Mouse (Mus musculus) CH12.LX (cell line): ENCODE measurements at regions not wholly inside any gene's neighbourhood (a gene's known extent, or its start where the extent isn't known, plus 50 kb on each side); places are given as distances from the start of the nearest gene placed in this dataset.

ENCODE experiments used
- DNase-seq: peaks from one replicate; pipeline ENCODE4 v3.0.0-alpha.2; 2013; ENCODE audit errors: extremely low read depth
- H3K27ac ChIP-seq: 2 replicates; pipeline ENCODE4 v1.5.1; 2012; ENCODE audit warnings: low read depth, mild to moderate bottlenecking, control low read depth, moderate library complexity; ENCODE audit not compliant: insufficient read depth
- H3K27me3 ChIP-seq: replicated peaks from 2 replicates; pipeline ENCODE3; 2012; ENCODE audit warnings: inconsistent platforms
- H3K36me3 ChIP-seq, 2 experiments: replicated peaks in 1 of 2; 2 replicates each; pipeline versions ENCODE3 to v1.6.1; 2012; ENCODE audit warnings: inconsistent platforms in 1 of 2, low read length in 1 of 2, mild to moderate bottlenecking in 1 of 2, mixed read lengths in 1 of 2, moderate library complexity in 1 of 2; ENCODE audit not compliant: control insufficient read depth in 1 of 2, insufficient read depth in 1 of 2
- H3K4me1 ChIP-seq, 2 experiments: 2 replicates each; pipeline ENCODE4 v1.6.1; 2012; ENCODE audit warnings: inconsistent platforms in 1 of 2, moderate library complexity in 1 of 2; ENCODE audit not compliant: insufficient read depth in 2 of 2, control insufficient read depth in 1 of 2
- H3K4me2 ChIP-seq: 2 replicates; pipeline ENCODE4 v1.6.1; 2012; ENCODE audit warnings: low read depth, mild to moderate bottlenecking, control low read depth; ENCODE audit not compliant: poor library complexity, insufficient read depth, severe bottlenecking
- H3K4me3 ChIP-seq, 3 experiments: fragments of 150-350 bp in 1 of 3; sonication (generic) in 1 of 3; replicated peaks in 1 of 3; 2 replicates each; pipeline versions ENCODE3 to v1.5.1; 2011 to 2012; ENCODE audit warnings: low read depth in 2 of 3, low read length in 2 of 3, mild to moderate bottlenecking in 2 of 3, moderate library complexity in 2 of 3, control low read depth in 1 of 3, improper control_type of control experiment in 1 of 3, inconsistent platforms in 1 of 3, mixed read lengths in 1 of 3; ENCODE audit not compliant: poor library complexity in 1 of 3
- H3K79me2 ChIP-seq: replicated peaks from 2 replicates; pipeline ENCODE4 v1.6.1; 2012; ENCODE audit warnings: mild to moderate bottlenecking, moderate library complexity; ENCODE audit not compliant: control insufficient read depth, poor library complexity, insufficient read depth, severe bottlenecking; ENCODE audit errors: extremely low read depth
- H3K9ac ChIP-seq: 2 replicates; pipeline ENCODE4 v1.6.1; 2012; ENCODE audit warnings: low read depth, mild to moderate bottlenecking, control low read depth, moderate library complexity; ENCODE audit not compliant: insufficient read depth
- H3K9me3 ChIP-seq: replicated peaks from 2 replicates; pipeline ENCODE3; 2012; ENCODE audit warnings: low read length, inconsistent platforms, mixed read lengths
- BHLHE40 ChIP-seq: IDR thresholded peaks from 2 replicates; pipeline ENCODE4 v1.6.1; 2011; ENCODE audit warnings: mild to moderate bottlenecking, low read depth, low read length, improper control_type of control experiment
- CHD1 ChIP-seq: IDR thresholded peaks from 2 replicates; pipeline ENCODE4 v1.6.1; 2012; ENCODE audit warnings: low read depth, low read length, improper control_type of control experiment, inconsistent platforms
- CHD2 ChIP-seq: IDR thresholded peaks from 2 replicates; pipeline ENCODE4 v1.6.1; 2011; ENCODE audit warnings: low read length, improper control_type of control experiment
- CTCF ChIP-seq, 2 experiments: IDR thresholded peaks in 1 of 2; conservative IDR thresholded peaks in 1 of 2; 2 replicates each; pipeline ENCODE4 v1.5.1; 2011 to 2012; ENCODE audit warnings: low read depth in 2 of 2, low read length in 2 of 2, improper control_type of control experiment in 1 of 2, inconsistent platforms in 1 of 2, mild to moderate bottlenecking in 1 of 2, moderate library complexity in 1 of 2
- ELF1 ChIP-seq: IDR thresholded peaks from 2 replicates; pipeline ENCODE4 v1.6.1; 2014; ENCODE audit warnings: low read depth, mild to moderate bottlenecking, inconsistent platforms, low read length, improper control_type of control experiment
- ETS1 ChIP-seq: conservative IDR thresholded peaks from 2 replicates; pipeline ENCODE4 v1.6.1; 2012; ENCODE audit warnings: low read depth, mild to moderate bottlenecking, inconsistent platforms, low read length, improper control_type of control experiment, moderate library complexity
- GABPA ChIP-seq: IDR thresholded peaks from 2 replicates; pipeline ENCODE4 v1.6.1; 2012; ENCODE audit warnings: low read depth, low read length, improper control_type of control experiment, inconsistent platforms; ENCODE audit not compliant: insufficient replicate concordance
- HCFC1 ChIP-seq: IDR thresholded peaks from 2 replicates; pipeline ENCODE4 v1.6.1; 2012; ENCODE audit warnings: low read depth, mild to moderate bottlenecking, inconsistent platforms, low read length, improper control_type of control experiment
- IRF4 ChIP-seq: IDR thresholded peaks from 2 replicates; pipeline ENCODE4 v1.6.1; 2014; ENCODE audit warnings: low read depth, mild to moderate bottlenecking, inconsistent platforms, low read length, improper control_type of control experiment
- JUN ChIP-seq: IDR thresholded peaks from 2 replicates; pipeline ENCODE4 v1.6.1; 2011; ENCODE audit warnings: low read depth, mild to moderate bottlenecking, low read length, improper control_type of control experiment, moderate library complexity; ENCODE audit not compliant: insufficient read depth
- KAT2A ChIP-seq: IDR thresholded peaks from 2 replicates; pipeline ENCODE4 v1.6.1; 2012; ENCODE audit warnings: low read length, improper control_type of control experiment, inconsistent platforms; ENCODE audit not compliant: insufficient replicate concordance
- MAFK ChIP-seq: IDR thresholded peaks from 2 replicates; pipeline ENCODE4 v1.6.1; 2011; ENCODE audit warnings: low read length, improper control_type of control experiment; ENCODE audit not compliant: insufficient replicate concordance
- MAX ChIP-seq: IDR thresholded peaks from 2 replicates; pipeline ENCODE4 v1.6.1; 2011; ENCODE audit warnings: low read length, improper control_type of control experiment
- MAZ ChIP-seq: IDR thresholded peaks from 2 replicates; pipeline ENCODE4 v1.6.1; 2012; ENCODE audit warnings: low read depth, mild to moderate bottlenecking, inconsistent platforms, low read length, improper control_type of control experiment, moderate library complexity
- MXI1 ChIP-seq: IDR thresholded peaks from 2 replicates; pipeline ENCODE4 v1.6.1; 2011; ENCODE audit warnings: mild to moderate bottlenecking, low read depth, low read length, improper control_type of control experiment
- MYC ChIP-seq: IDR thresholded peaks from 2 replicates; pipeline ENCODE4 v1.6.1; 2011; ENCODE audit warnings: low read depth, mild to moderate bottlenecking, improper control_type of control experiment, low read length
- NRF1 ChIP-seq: IDR thresholded peaks from 2 replicates; pipeline ENCODE4 v1.6.1; 2014; ENCODE audit warnings: low read depth, mild to moderate bottlenecking, inconsistent platforms, low read length, improper control_type of control experiment, moderate library complexity
- PAX5 ChIP-seq: IDR thresholded peaks from 2 replicates; pipeline ENCODE4 v1.6.1; 2012; ENCODE audit warnings: low read length, inconsistent platforms, mixed read lengths
- POLR2A ChIP-seq: IDR thresholded peaks from 2 replicates; pipeline ENCODE4 v1.6.1; 2011; ENCODE audit warnings: low read depth, mild to moderate bottlenecking, improper control_type of control experiment, low read length
- TBP ChIP-seq: conservative IDR thresholded peaks from 2 replicates; pipeline ENCODE4 v1.6.1; 2011; ENCODE audit warnings: low read depth, low read length, improper control_type of control experiment
- TCF12 ChIP-seq: IDR thresholded peaks from 2 replicates; pipeline ENCODE4 v1.6.1; 2014; ENCODE audit warnings: low read depth, mild to moderate bottlenecking, inconsistent platforms, low read length, improper control_type of control experiment
- UBTF ChIP-seq: IDR thresholded peaks from 2 replicates; pipeline ENCODE4 v1.6.1; 2012; ENCODE audit warnings: low read depth, mild to moderate bottlenecking, inconsistent platforms, low read length, improper control_type of control experiment, moderate library complexity
- USF1 ChIP-seq: IDR thresholded peaks from 2 replicates; pipeline ENCODE4 v1.6.1; 2014; ENCODE audit warnings: low read depth, mild to moderate bottlenecking, inconsistent platforms, low read length, improper control_type of control experiment
- USF2 ChIP-seq: conservative IDR thresholded peaks from 2 replicates; pipeline ENCODE4 v1.6.1; 2011; ENCODE audit warnings: low read depth, low read length, improper control_type of control experiment
- ZC3H11A ChIP-seq: IDR thresholded peaks from 2 replicates; pipeline ENCODE4 v1.6.1; 2012; ENCODE audit warnings: low read depth, mild to moderate bottlenecking, inconsistent platforms, low read length, improper control_type of control experiment
- ZMIZ1 ChIP-seq: IDR thresholded peaks from 2 replicates; pipeline ENCODE4 v1.6.1; 2012; ENCODE audit warnings: low read depth, mild to moderate bottlenecking, inconsistent platforms, low read length, improper control_type of control experiment
- ZNF384 ChIP-seq: IDR thresholded peaks from 2 replicates; pipeline ENCODE4 v1.6.1; 2012; ENCODE audit warnings: low read depth, low read length, improper control_type of control experiment, inconsistent platforms
- dilution Hi-C: fragments of 300-500 bp; cut with MboI; formaldehyde crosslinking; loops from 2 replicates; pipeline ENCODE4 v1.14.3; 2020; ENCODE audit warnings: low sequenced_read_pairs; ENCODE audit not compliant: extremely low pct_unique_long_range_greater_than_20kb, extremely low pct_ligation_motif_present
- in situ Hi-C: fragments of 300-500 bp; cut with MboI; formaldehyde crosslinking; loops from 3 replicates; pipeline ENCODE4 v1.14.3; 2019; ENCODE audit warnings: low sequenced_read_pairs, low pct_ligation_motif_present, low pct_unique_long_range_greater_than_20kb, mixed read lengths

- no peak overlapping the region for H3K9ac ChIP-seq
- H3K36me3 ChIP-seq, result no peaks in the 10 kb centered on the region
- no peak overlapping the region for H3K27ac ChIP-seq
- no peak overlapping the region for H3K4me2 ChIP-seq
- no peak for TF ChIP-seq GABPA
- no peak for TF ChIP-seq ZC3H11A
- TF ChIP-seq MXI1, result no peak
- no peak for TF ChIP-seq ZNF384
- TF ChIP-seq BHLHE40, result no peak
- TF ChIP-seq CTCF (conservative IDR thresholded peaks at IDR 0.05 in 1 of 2, IDR thresholded peaks at IDR 0.05 in 1 of 2; ENCODE audit: low read depth in 2 of 2, low read length in 2 of 2), result no peak
- TF ChIP-seq KAT2A, result no peak
- TF ChIP-seq MAZ, result no peak
- no peak for TF ChIP-seq NRF1
- no peak for TF ChIP-seq TBP
- no peak for TF ChIP-seq POLR2A
- no peak for TF ChIP-seq ETS1
- TF ChIP-seq MAX, result no peak
- no peak for TF ChIP-seq USF1
- TF ChIP-seq PAX5, result no peak
- TF ChIP-seq JUN, result no peak
- no peak for TF ChIP-seq ELF1
- no peak for TF ChIP-seq TCF12
- TF ChIP-seq USF2, result no peak
- H3K4me3 ChIP-seq, result no peak overlapping the region
- H3K79me2 ChIP-seq, result no peaks in the 10 kb centered on the region
- H3K9me3 ChIP-seq, result no peaks in the 10 kb centered on the region
- DNase-seq, result no peak
- peaks cover 58% of the 10 kb centered on the region for H3K27me3 ChIP-seq
- in situ Hi-C loops (no loop called here), dilution Hi-C loops (no loop called here)
- H3K4me1 ChIP-seq, result no peaks in the 10 kb centered on the region
Measured at GRCm38 (mm10) chr2:172620001-172620400, 70.6 kb downstream of the Tfap2c start.

GRCm38 (mm10) chr2:172623707-172624106, 74.3 kb downstream of the Tfap2c start:
- Histone ChIP-seq H3K4me2 (no peak overlapping the region), H3K27me3 (peaks cover 43% of the 10 kb centered on the region), H3K27ac (no peak overlapping the region), H3K4me1 (no peaks in the 10 kb centered on the region), H3K36me3 (no peaks in the 10 kb centered on the region), H3K4me3 (no peak overlapping the region), H3K9ac (no peak overlapping the region), H3K79me2 (no peaks in the 10 kb centered on the region), H3K9me3 (no peaks in the 10 kb centered on the region)
- no peak for DNase-seq
- TF ChIP-seq UBTF, result no peak
- no peak for TF ChIP-seq MAFK
- no peak for TF ChIP-seq TBP
- no peak for TF ChIP-seq KAT2A
- TF ChIP-seq MYC, result no peak
- no peak for TF ChIP-seq CHD2
- no peak for TF ChIP-seq MXI1
- TF ChIP-seq ZC3H11A, result no peak
- no peak for TF ChIP-seq HCFC1
- TF ChIP-seq CHD1, result no peak
- no peak for TF ChIP-seq IRF4
- no peak for TF ChIP-seq ZMIZ1
- dilution Hi-C loops, result no loop called here
- in situ Hi-C loops, result no loop called here
